Mouse (Mus musculus): Measurements from ENCODE around the gene Tex14. TPM values are rescaled to one million over a fixed set of nuclear protein-coding genes. Genes with fewer than 3 reads are reported as not detected.
"Not testable (repeated sequence)": the region's sequence is repeated elsewhere in the genome, so short reads cannot be mapped to it uniquely, and the experiment has no call there.

The Tex14 gene
- polyA plus RNA-seq, 1 experiment = 0.08 TPM

- Histone ChIP-seq H3K36me3 (ENCODE audit: control insufficient read depth, insufficient read depth, low read length) (no peaks in the 10 kb centered on the region), H3K4me3 (ENCODE audit: insufficient read depth, low read depth, low read length) (no peak overlapping the region), H3K4me1 (ENCODE audit: control insufficient read depth, insufficient read depth, low read length) (no peaks in the 10 kb centered on the region), H3K27me3 (replicated peaks; ENCODE audit: control insufficient read depth, insufficient read depth, low read length) (no peaks in the 10 kb centered on the region), H3K27ac (ENCODE audit: insufficient read depth, low read depth, low read length) (no peak overlapping the region)
- DNase-seq = no peak
- WGBS = 73% methylated on average over 9 of the region's 9 CpGs
- TF ChIP-seq CTCF (conservative IDR thresholded peaks at IDR 0.05; ENCODE audit: insufficient read depth, insufficient read length, low read depth, low read length) = no peak
These were observed 36.8 kb upstream of the Tex14 start for GRCm38 (mm10) chr11:87367865-87368580.

GRCm38 (mm10) chr11:87384551-87384950 is 20.3 kb upstream of the Tex14 start:
- Histone ChIP-seq H3K4me1 (ENCODE audit: control insufficient read depth, insufficient read depth, low read length) (no peaks in the 10 kb centered on the region), H3K27ac (ENCODE audit: insufficient read depth, low read depth, low read length) (no peak overlapping the region), H3K36me3 (ENCODE audit: control insufficient read depth, insufficient read depth, low read length) (no peaks in the 10 kb centered on the region), H3K27me3 (replicated peaks; ENCODE audit: control insufficient read depth, insufficient read depth, low read length) (no peaks in the 10 kb centered on the region), H3K4me3 (ENCODE audit: insufficient read depth, low read depth, low read length) (no peak overlapping the region)
- no peak for DNase-seq
- TF ChIP-seq CTCF (conservative IDR thresholded peaks at IDR 0.05; ENCODE audit: insufficient read depth, insufficient read length, low read depth, low read length) (no peak), POLR2A (IDR thresholded peaks at IDR 0.05; ENCODE audit: low read depth, low read length) (no peak)
- WGBS = 96% methylated on average over 4 of the region's 4 CpGs

GRCm38 (mm10) chr11:87385676-87386075 is 19.2 kb upstream of the Tex14 start:
- 97% methylated on average over 1 of the region's 1 CpGs for WGBS
- TF ChIP-seq CTCF (conservative IDR thresholded peaks at IDR 0.05; ENCODE audit: insufficient read depth, insufficient read length, low read depth, low read length) = no peak
- no peak for TF ChIP-seq POLR2A (IDR thresholded peaks at IDR 0.05; ENCODE audit: low read depth, low read length)
- Histone ChIP-seq H3K27ac (ENCODE audit: insufficient read depth, low read depth, low read length) (no peak overlapping the region), H3K4me3 (ENCODE audit: insufficient read depth, low read depth, low read length) (no peak overlapping the region), H3K36me3 (ENCODE audit: control insufficient read depth, insufficient read depth, low read length) (no peaks in the 10 kb centered on the region), H3K4me1 (ENCODE audit: control insufficient read depth, insufficient read depth, low read length) (no peaks in the 10 kb centered on the region), H3K27me3 (replicated peaks; ENCODE audit: control insufficient read depth, insufficient read depth, low read length) (no peaks in the 10 kb centered on the region)
- no peak for DNase-seq

GRCm38 (mm10) chr11:87393855-87394254 is 11.0 kb upstream of the Tex14 start:
- DNase-seq = peak; percentile 38
- TF ChIP-seq CTCF (conservative IDR thresholded peaks at IDR 0.05; ENCODE audit: insufficient read depth, insufficient read length, low read depth, low read length) (peak; percentile 56), POLR2A (IDR thresholded peaks at IDR 0.05; ENCODE audit: low read depth, low read length) (no peak)
- 17% methylated on average over 1 of the region's 1 CpGs for WGBS
- H3K36me3 ChIP-seq (ENCODE audit: control insufficient read depth, insufficient read depth, low read length) = no peaks in the 10 kb centered on the region
- H3K27me3 ChIP-seq (replicated peaks; ENCODE audit: control insufficient read depth, insufficient read depth, low read length) = no peaks in the 10 kb centered on the region
- no peak overlapping the region for H3K27ac ChIP-seq (ENCODE audit: insufficient read depth, low read depth, low read length)
- H3K4me3 ChIP-seq (ENCODE audit: insufficient read depth, low read depth, low read length) = no peak overlapping the region
- no peaks in the 10 kb centered on the region for H3K4me1 ChIP-seq (ENCODE audit: control insufficient read depth, insufficient read depth, low read length)

GRCm38 (mm10) chr11:87398402-87398801 is 6.5 kb upstream of the Tex14 start:
- no peaks in the 10 kb centered on the region for H3K4me1 ChIP-seq (ENCODE audit: control insufficient read depth, insufficient read depth, low read length)
- H3K27ac ChIP-seq (ENCODE audit: insufficient read depth, low read depth, low read length) = no peak overlapping the region
- 98% methylated on average over 2 of the region's 2 CpGs for WGBS
- DNase-seq = no peak
- no peaks in the 10 kb centered on the region for H3K27me3 ChIP-seq (replicated peaks; ENCODE audit: control insufficient read depth, insufficient read depth, low read length)
- no peak overlapping the region for H3K4me3 ChIP-seq (ENCODE audit: insufficient read depth, low read depth, low read length)
- H3K36me3 ChIP-seq (ENCODE audit: control insufficient read depth, insufficient read depth, low read length) = no peaks in the 10 kb centered on the region
- TF ChIP-seq POLR2A (IDR thresholded peaks at IDR 0.05; ENCODE audit: low read depth, low read length) (no peak), CTCF (conservative IDR thresholded peaks at IDR 0.05; ENCODE audit: insufficient read depth, insufficient read length, low read depth, low read length) (no peak)

- peak overlapping the region; percentile 44 for H3K27ac ChIP-seq (ENCODE audit: insufficient read depth, low read depth, low read length)
- no peaks in the 10 kb centered on the region for H3K27me3 ChIP-seq (replicated peaks; ENCODE audit: control insufficient read depth, insufficient read depth, low read length)
- H3K4me3 ChIP-seq (ENCODE audit: insufficient read depth, low read depth, low read length) = peak overlapping the region; percentile 65
- no peak for TF ChIP-seq CTCF (conservative IDR thresholded peaks at IDR 0.05; ENCODE audit: insufficient read depth, insufficient read length, low read depth, low read length)
- peak; percentile 46 for TF ChIP-seq POLR2A (IDR thresholded peaks at IDR 0.05; ENCODE audit: low read depth, low read length)
- no peaks in the 10 kb centered on the region for H3K36me3 ChIP-seq (ENCODE audit: control insufficient read depth, insufficient read depth, low read length)
- no peaks in the 10 kb centered on the region; the same call in 1 of the 2 replicates for H3K4me1 ChIP-seq (ENCODE audit: control insufficient read depth, insufficient read depth, low read length)
- WGBS = 1% methylated on average over 58 of the region's 58 CpGs
- peak; percentile 97 for DNase-seq
These were observed 583 bp upstream of the Tex14 start for GRCm38 (mm10) chr11:87404111-87404853.

- H3K4me1 ChIP-seq (ENCODE audit: control insufficient read depth, insufficient read depth, low read length); DNase-seq; H3K27ac ChIP-seq (ENCODE audit: insufficient read depth, low read depth, low read length); H3K36me3 ChIP-seq (ENCODE audit: control insufficient read depth, insufficient read depth, low read length); H3K4me3 ChIP-seq (ENCODE audit: insufficient read depth, low read depth, low read length); H3K27me3 ChIP-seq (replicated peaks; ENCODE audit: control insufficient read depth, insufficient read depth, low read length): not testable (repeated sequence)
- WGBS = 57% methylated on average over 3 of the region's 3 CpGs
These were observed 8.5 kb downstream of the Tex14 start for GRCm38 (mm10) chr11:87413412-87413811.
